Mouse (Mus musculus) adrenal gland, postnatal 36 days (tissue): ENCODE measurements around the gene Gm11639. TPM values are rescaled to one million over a fixed set of nuclear protein-coding genes. Genes with fewer than 3 reads are reported as not detected.
"Not testable (repeated sequence)": the region's sequence is repeated elsewhere in the genome, so short reads cannot be mapped to it uniquely, and the experiment has no call there.

Experiments used
- DNase-seq, 2 experiments: peaks; one replicate each; pipeline ENCODE4 v3.0.0; 2021; ENCODE audit warnings: mixed read lengths in 1 of 2
- total RNA-seq, 2 experiments: library from RNA; stranded (reverse); gene quantifications; 2 replicates each; pipeline ENCODE4 v1.2.3; 2021

Gene Gm11639
- total RNA-seq, 2 experiments from 2014 or later: 0.03 to 0.10 TPM

DNA sequence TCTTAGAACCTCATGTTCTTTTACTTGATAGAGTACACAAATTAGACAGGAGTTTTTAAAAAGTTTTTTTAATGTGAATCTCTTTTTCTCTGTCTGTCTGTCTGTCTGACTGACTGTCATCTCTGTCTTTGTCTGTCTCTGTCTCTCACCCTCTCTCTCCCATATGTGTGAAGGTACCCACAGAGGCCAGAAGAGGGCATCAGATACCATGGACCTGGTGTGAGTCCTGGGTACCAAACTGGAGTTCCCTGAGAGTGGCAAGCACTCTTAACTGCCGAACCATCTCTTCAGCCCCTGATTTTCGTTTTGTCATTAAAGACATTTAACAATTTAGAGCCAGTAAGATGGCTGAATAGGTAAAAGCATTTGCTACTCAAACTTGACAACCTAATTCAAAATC lies 21.6 kb downstream of the Gm11639 start:
- no peak for DNase-seq

DNA sequence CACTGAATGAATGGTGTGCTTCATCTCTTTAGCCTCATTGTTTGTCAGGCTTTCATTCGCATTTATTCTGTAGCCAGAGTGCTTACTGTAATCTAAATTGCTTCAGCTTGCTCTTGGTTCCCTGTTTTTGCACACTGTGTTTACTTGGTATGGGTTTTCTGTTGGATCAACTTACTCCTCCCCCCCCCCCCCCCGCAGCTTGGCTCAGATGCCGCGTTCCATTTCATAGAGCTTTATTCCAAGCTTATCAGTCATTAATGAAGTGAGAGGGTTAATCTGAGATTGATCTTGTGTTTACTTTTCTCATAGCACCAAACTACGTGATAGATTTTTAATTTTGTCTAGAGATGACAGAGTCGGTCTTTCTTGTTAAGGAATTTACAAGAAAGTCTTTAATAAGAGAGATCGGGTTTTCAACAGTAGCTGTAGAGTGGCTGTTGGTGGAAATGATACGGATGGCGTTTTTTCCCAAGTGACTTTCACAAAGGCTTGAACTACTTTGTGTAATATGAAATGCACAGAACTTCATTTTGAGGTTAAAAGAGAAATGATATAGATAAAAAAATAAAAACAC lies 59.6 kb downstream of the Gm11639 start:
- no peak for DNase-seq

DNA sequence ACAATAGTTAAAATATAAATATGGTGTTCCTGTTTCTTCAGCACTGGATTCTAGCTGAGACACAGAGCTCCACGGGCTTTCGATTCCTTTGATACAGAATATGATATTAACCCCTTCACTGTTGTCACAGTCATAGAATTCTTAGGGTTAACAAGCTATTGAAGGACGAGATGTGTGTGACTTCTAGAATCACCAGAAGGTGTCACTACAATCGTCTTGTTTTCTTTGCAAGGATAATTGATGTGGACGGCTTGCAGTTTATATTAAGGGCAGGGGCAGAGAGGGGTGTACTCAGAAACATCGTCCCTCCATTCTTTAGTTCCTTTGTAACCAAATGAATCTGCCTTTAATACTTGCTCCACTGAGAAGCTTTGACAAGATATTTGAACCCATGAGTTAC lies 80.3 kb downstream of the Gm11639 start:
- DNase-seq: no peak

DNA sequence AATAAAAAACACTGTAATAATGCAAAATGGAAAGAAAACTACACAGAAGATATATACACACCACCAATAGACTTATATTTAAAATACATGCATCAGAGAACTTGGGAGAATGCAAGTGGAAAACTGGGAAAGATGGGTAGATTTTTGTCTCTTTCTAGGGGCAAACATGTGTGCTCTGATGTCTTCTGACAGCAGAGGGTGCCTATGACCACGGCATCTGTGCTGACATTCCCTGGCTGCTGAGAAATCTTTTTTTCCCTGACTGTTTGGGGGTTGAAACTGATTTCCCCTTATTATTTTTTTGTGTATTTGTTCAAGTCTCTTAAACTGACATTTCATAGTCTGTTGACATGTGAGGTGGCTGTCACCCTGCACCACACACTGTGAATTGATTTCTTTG lies 81.6 kb downstream of the Gm11639 start:
- DNase-seq: no peak

DNA sequence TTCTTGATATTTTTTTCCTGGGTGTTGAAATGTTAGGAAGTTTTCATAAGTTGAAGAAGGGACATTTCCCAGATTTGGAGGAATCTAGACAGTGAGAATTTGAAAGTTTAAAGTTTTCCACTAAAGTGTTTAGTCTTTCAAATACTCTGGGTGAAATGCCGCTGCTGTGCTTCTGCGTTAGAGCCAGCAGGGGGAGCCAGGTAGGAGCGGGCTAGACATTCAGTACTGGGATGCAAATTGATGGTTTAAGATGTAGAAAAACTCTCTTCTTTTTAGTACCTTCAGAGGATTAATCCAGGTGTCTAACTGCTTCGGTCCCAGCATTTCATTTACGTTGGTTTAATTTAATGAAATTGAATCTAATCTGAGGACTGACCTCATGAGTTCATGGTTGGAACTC lies 82.6 kb downstream of the Gm11639 start:
- DNase-seq: peak; percentile 44 to 69

DNA sequence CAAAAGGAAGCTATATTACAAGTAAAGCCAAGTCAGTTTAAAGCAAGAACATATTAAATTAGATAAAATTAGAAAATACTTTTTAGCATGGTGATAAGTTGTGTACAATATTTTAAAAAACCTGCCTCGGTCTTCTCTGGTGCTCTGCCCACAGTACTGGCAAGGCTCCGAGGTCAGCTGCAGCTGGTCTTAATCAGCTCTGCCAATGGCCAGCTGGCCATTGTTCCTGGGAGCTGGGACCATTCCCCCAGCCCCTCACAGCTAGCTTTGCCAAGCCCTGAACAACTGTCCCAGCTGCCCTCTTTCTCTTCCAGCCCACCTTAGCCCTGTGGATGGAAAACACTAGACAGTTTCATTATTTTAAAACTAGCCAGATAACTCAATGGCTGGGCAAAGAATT lies 93.3 kb downstream of the Gm11639 start:
- no peak for DNase-seq

DNA sequence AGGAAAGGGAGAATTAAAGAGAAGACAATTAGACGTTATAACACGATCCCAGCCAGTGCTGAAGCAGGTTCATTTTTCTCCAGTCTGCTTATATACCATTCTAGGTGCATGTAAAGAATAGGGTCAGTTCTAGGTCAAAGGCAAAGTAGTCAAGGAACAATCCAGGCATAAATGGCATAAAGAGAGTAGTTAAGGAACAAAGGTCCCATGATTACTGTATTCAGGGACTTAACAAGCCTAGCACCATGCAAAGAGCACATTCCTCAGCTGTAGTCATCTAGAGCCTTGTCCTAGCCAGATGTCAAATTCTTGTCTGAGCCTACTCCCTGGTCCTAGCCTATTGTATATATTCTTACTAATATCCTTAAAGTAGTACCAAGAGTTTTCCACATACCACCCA lies 259.2 kb downstream of the Gm11639 start:
- no peak for DNase-seq

DNA sequence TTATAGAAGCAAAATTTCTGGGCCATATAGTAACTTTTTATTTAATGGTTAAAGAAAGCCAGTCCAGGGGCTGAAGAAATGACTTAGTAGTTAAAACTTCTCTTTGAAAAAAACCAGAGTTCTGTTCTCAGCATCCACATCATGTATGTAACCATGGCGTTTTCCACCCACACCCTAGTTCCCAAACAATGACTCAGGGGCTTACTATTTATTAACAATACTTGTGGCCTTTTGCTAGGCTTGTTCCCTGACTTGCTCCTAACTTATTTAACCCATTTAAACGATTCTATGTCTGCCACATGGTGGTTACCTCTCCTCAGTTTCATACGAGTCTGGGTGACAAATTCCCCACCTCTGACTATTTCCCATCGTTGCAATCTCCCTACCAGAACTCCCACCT lies 266.8 kb downstream of the Gm11639 start:
- DNase-seq: no peak

DNA sequence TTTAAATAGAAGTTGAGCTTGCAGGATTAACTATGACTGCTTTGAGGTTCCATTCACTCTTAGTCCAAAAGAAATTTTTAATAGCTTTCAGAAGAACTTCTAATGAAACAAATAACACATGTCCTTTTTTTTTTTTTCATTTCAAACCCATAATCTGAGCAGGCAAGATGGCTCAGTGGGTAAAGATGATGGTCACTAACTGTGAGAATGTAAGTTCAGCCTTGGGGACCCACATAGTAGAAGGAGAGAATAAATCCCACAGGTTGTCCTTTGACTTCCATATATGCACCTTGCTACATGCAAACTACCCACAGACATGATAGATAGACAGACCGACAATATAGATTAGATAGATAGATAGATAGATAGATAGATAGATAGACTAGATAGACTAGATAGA lies 282.4 kb downstream of the Gm11639 start:
- no peak for DNase-seq

DNA sequence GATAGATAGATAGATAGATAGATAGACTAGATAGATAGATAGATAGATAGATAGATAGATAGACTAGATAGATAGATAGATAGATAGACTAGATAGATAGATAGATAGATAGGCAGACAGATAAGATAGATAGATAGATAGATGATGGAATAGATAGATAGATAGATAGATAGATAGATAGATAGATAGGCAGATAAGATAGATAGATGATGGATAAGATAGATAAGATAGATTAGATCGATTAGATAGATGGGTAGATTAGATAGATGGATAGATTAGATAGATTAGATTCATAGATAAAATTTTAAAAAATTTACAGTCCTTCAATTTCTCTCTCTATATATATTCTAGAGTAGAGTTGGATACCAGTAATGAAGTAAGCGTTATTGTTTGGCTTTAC lies 282.9 kb downstream of the Gm11639 start:
- no peak for DNase-seq

DNA sequence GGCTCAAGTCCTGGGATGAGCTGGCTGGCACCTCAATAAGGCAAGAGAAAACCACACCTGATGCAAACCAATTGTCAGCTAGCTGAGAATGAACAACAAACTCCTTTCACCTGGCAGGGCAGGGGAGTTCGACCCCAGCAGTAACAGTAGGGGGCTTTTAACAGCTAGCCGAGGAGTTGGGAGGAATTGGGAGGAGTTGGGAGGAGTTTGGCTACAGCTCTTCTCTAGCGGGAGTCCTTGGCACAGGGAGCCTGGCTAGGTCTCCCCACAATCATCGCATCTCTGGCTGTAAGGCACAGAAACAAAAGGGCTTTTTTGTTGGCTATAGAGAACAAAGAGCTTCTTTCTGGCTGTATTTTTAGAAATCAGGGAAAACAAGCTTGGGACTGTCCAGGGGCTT lies 285.8 kb downstream of the Gm11639 start:
- DNase-seq: no peak

DNA sequence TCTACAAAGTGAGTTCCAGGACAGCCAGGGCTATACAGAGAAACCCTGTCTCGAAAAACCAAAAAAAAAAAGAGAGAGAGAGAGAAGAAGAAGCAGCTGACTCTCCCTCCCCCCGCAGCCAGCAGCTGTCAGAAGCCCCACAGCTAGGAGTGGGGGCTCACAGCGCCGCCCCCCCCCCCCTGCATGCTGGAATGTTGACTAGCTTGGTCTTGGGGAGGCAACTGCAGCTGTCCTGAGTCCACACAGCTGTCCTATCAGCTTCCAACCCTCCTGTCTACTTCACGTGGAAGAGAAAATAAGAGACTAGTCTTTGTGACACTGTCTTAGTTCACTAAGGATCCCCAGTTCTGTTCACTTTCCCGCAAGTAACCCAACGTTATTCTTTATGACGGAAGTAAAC lies 287.0 kb downstream of the Gm11639 start:
- DNase-seq: no peak

DNA sequence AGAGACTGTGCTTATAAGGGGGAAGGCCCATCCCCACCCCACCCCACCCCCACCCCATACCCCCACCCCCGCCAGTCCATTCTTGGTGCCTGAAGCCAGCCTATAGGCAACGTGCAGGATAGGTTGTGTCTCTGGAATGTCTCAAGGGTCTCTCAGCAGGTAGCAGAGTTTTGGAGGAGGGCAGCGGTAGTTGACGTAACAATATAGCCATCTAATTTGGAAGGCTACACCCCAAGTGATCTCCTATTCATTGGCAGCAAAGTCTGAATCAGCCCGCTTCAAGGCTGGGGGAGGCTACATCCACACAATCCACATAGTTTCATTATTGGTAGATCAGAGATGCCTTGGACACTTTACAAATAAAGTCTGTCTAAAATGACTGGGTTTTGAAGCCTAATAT lies 292.5 kb downstream of the Gm11639 start:
- no peak for DNase-seq

DNA sequence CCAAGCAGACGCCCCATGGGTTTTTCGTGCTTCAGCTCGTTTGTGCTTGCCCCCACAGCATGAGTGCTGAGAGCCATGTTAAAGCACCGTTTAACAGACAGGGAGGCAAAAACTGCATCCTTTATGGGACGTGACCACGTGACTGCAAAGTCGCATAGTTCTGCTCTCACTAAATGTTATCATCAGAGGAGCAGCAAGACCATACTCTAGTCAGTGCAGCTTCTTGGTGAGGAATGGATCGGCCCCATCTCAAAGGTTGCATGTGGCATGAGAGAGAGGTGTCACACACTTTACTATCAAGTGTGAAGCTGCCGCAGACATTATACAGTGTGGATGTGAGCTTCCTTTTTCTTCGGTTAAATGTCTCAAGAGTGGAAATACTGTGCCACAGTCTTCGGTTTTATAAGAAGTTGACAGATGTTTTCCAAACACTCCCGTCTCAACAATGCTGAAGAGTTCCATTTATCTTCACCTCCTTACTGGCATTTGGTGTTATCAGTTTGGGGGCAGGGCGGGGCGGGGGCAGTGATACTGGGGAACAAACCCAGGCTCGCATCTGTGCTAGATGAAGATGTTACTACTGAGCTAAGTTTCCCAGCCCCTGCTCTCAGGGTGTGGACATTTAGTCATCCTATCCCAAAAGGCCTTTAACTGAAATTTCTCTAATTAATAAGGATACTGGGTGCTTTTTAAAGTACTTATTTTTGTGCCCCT lies 296.0 kb downstream of the Gm11639 start:
- no peak for DNase-seq

DNA sequence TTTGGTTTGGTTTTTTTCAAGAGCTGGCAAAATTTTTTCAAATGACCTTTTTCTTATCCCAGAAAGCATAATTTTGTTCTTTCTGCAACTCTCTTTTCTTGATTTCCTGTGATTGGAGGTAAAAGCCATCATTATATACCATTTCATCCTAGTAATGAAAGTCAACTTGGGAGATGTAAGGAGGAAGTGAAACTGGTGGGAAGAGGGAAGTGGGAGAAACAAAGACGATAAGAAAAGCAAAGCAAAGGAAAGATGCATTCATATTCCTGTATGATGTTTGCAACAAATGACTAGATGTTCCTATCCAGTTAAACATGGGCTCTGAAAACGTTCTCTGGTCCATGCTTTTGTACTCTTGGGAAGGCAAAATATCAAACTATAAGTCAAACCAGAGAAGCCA lies 323.7 kb downstream of the Gm11639 start:
- DNase-seq: no peak

DNA sequence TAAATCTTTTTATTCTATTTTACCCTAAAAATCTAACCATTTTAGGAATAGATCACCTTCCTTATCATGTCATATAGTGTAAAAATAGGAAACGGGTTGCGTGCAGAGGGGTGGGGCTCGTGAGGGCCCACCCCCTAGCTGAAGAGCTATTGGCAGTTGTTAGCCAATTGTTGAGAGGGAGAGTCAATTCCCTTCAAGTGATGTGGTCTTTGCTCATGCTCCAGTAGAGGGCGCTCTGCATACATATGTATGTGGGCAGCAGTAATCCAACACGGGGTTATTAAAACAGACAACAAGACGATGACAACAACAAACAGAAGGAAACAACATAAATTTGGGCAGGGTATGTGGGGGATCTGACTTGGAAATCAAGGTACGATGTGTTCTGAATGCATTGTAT lies 335.6 kb downstream of the Gm11639 start:
- DNase-seq: peak in 1 of 2 experiments; percentile 22

DNA sequence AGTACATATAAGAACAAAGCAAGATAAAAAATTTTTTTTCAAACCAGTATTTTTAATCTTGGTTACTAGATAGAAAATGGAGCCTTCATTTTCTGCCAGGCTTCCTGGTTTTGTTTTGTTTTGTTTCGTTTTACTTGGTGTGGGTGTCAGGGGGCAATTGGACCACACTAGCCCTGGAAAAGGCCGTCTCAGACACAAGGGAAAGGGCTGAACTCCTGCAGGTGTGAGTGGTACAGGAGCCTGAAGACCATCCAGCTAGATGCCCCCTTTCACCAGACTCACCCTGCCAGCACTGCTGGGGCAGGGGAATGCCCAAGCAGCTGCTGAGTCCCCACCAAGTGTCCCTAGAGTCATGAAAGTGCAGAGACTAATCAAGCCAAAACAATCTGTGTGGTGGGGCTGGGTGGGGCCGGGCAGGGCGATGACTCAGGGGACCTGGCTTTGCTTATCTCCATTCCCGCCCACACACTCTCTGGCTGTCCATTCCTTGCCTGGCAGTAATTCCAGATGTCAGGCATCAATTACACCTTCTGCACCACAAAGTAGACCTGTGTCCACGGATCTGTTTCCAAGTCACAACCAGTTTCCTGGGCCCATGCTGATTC lies 343.3 kb downstream of the Gm11639 start:
- DNase-seq: peak; percentile 1 to 2

DNA sequence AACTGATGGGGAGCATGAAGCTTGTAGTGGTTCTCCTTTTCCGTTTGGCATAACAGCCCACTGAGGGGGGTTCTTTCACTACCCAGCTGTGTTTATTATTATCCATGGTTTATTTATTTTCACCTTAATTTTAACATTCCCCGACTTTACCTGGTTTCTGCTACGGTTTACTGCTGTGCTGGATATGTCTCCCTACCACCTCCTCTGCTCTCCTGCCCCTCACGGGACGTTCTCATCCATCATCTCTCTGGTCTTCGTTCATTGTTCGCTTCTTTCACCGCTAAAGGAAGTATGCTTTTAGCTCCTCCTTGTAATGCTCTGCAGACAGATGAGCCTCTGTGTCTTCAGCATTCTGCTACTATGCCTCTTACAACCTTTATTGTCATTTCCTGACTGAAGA lies 344.0 kb downstream of the Gm11639 start:
- DNase-seq: no peak

DNA sequence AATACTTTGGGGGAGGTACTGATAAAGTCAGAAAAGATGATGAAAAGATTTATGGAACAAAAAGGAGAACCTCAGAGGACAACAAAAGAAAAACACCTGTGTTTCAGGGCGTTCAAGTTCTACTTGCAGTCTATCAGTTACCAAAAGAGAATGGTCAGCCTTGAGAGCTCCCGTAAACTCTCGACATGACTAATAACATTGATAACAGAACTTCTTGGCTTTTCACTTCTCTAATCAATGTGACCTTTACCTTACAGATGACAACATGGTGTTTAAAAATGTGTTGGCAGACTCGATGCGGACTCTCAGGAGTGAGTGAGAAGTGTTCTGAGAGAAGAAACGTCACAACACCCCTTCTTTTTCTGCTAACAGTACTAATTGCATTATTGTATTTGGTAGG lies 344.7 kb downstream of the Gm11639 start:
- no peak for DNase-seq

DNA sequence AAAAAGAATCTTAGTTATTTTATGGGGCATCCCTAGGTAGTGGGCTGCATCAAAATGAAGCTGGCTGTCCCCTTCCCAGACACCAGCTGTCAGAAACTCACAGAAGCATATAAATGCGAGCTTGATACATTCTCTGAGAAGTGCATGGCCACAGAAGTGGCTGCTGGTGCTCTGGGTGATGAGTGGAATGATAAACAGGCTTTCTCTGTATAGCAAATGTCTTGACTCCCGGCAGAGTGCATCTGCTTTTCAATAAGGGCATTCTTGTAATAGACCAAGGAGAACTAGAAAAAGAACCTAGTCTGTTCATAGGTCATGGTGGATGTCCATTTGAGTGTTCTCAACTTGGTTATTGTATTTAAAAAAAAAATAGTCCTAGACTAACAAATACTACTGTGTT lies 345.6 kb downstream of the Gm11639 start:
- DNase-seq: no peak

DNA sequence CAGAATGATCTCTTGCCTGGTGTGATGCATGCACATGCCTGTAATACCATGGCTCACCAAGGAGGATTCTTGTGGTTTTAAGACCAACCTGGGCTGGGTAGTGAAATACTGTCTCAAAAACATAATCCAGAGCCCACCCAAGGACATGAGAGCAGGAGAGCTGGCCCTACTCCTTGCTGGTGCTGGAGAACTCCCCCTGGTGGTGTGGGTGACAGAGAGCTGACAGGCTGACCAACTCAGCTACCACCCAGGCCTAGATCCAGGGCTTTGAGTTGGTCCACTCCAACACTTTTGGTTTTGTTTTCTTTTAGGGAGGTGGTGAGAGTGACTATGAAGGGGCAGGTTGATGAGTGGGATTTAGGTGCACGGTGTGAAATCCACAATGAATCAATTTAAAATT lies 349.6 kb downstream of the Gm11639 start:
- no peak for DNase-seq

DNA sequence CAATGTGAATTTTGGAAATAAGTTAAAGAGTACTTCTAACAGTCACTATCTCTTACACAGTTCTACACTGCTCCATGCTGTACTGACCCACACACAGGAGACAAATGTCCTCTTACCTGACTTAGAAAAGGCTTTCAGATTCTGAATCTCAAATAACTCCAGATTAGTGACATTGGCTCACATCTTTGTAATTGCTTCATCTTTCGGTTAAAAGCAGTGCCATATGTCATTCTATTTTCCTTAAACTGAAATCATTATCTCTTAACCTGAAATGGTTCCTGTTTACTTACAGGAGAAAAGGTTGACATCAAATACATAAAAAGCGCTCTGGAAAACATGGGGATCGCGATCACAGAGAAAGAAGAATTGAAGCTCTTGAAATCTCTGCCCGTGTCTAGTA lies 377.8 kb downstream of the Gm11639 start, which contains the start of gene Efcab3:
Gene Efcab3, plus strand, starts transcription at position 301 of the 400 bp plus-strand sequence.
- no peak for DNase-seq

DNA sequence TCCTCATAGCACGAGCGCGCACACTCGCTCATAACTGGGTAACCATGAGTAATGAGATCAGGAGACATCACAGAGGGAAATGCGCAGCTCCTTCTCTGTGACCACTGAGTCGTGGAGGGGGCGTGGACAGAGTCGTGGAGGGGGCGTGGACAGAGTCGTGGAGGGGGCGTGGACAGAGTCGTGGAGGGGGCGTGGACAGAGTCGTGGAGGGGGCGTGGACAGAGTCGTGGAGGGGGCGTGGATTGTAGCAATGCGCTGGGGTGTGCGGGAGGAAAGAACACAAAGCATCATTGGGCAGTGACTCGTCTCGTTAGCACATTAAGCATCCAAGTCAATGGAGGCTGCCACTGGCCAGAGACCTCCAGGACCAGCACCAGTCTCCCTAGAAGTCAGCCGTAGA lies 426.9 kb downstream of the Gm11639 start:
- not testable (repeated sequence) for DNase-seq

DNA sequence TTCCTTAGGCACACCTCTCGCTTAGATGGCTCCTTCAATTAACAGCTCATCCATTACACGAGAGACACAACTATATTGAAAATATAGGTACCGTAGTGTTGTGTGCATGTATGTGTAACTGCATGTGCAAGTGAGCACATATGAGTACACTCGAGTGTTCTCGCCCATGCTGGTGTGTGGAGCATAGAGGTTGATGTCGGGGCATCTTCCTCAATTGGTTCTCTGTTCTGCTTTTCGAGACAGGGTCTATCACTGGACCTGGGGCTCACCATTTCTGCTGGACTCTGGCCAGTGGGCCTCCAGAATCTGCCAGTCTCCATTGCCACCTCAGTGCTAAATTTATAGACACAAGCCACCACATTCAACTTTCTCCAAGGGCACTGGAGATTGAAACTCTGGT lies 432.3 kb downstream of the Gm11639 start:
- no peak for DNase-seq
